Mouse (Mus musculus): ENCODE measurements around the gene Rpap3. TPM values are rescaled to one million over a fixed set of nuclear protein-coding genes. Genes with fewer than 3 reads are reported as not detected.
"Not testable (repeated sequence)": the region's sequence is repeated elsewhere in the genome, so short reads cannot be mapped to it uniquely, and the experiment has no call there.

Gene Rpap3
- polyA plus RNA-seq, 1 experiment from 2014 or later, result 32.9 TPM

GRCm38 (mm10) chr15:97674423-97674822, 31.2 kb downstream of the Rpap3 start:
- POLR2A ChIA-PET, result interaction anchor here (0.6 kb wide), 1 partner anchor 132 kb away, joined by 3 read pairs; no protein-coding TSS in a partner anchor
- DNase-seq (ENCODE audit: low read depth, low spot score) (no peak), ATAC-seq (no peak)
- CTCF ChIA-PET, result no interaction called here
- in situ Hi-C loops (cut with MboI; ENCODE audit: low pct_unique_long_range_greater_than_20kb), result loop anchor here (25.0 kb wide), 1 partner anchor 712 kb away; no protein-coding TSS in a partner anchor
- no peak for TF ChIP-seq CTCF (IDR thresholded peaks at IDR 0.05)
- no peaks in the 10 kb centered on the region for H3K27me3 ChIP-seq

DNA sequence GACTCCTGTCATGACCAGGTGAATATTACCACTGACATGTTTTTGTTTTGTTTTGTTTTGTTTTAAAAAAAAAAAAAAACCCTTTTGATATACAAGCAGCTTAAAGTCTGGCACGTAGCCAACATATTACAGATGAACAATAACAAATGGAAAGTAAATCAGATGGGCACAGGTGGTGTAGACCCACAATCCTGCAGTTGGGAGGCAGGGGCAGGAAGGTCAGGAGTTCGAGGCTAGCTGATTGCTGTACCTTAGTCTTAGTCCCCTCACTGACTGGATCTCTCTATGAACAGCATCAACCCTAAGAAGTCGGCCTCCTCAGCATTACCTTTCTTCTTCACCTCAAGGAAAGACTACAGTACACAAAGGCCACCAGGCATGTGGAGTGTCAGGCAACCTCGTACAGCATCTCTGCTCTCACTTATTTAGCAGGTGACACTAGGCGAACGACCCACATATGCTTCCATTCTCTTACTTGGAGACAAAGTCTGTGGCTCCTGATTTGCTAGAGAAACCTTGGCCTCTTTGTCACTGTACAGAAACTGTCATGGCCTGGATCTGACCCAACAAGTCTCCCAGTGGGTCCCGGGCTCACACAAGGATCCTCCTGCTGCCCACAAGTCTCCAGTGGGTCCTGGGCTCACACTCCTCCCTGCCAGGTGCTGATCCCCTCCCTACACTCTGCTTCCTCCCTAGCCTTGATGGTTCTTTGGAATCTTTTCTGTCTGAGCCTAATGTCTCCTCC, 32.2 kb downstream of the Rpap3 start:
- DNase-seq (ENCODE audit: low read depth, low spot score) (no peak), ATAC-seq (no peak)
- POLR2A ChIA-PET, result interaction anchor here (0.6 kb wide), 1 partner anchor 133 kb away, joined by 3 read pairs; no protein-coding TSS in a partner anchor
- TF ChIP-seq CTCF (IDR thresholded peaks at IDR 0.05), result no peak
- in situ Hi-C loops (cut with MboI; ENCODE audit: low pct_unique_long_range_greater_than_20kb), result loop anchor here (25.0 kb wide), 1 partner anchor 711 kb away; no protein-coding TSS in a partner anchor
- CTCF ChIA-PET, result interaction anchor here (1.3 kb wide), 1 partner anchor 9 kb away, joined by 7 read pairs; no protein-coding TSS in a partner anchor
- no peaks in the 10 kb centered on the region for H3K27me3 ChIP-seq

DNA sequence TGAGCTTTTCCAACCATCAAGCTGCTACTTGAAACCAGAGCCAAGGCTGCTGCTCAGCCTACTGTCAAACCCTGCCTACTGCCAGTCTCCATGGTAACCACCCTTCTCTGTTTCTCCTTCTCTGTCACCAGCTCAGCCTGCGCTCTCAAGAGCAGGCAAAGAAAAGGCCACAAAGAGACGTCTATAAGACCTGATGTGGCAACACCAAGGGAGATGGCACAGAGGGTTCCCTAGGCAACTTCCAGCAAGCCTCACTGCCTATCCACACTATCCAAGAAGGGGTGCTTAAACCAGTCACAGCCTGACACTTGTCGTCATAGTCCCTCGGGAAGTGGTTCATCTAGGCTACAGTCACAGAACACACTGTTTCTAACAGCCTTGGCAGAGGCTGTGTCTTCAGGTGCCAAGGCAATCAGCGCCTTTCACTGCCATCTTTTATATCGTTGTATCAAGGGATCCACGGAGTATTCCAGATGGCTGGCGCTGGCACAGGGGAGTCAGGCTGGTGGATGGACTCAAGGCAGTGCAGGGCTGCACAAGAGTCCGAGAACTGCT, 33.3 kb downstream of the Rpap3 start:
- ChIA-PET POLR2A (no interaction called here), CTCF (no interaction called here)
- H3K27me3 ChIP-seq, result no peaks in the 10 kb centered on the region
- in situ Hi-C loops (cut with MboI; ENCODE audit: low pct_unique_long_range_greater_than_20kb), result loop anchor here (25.0 kb wide), 1 partner anchor 710 kb away; no protein-coding TSS in a partner anchor
- no peak for DNase-seq (ENCODE audit: low read depth, low spot score)
- no peak for ATAC-seq
- TF ChIP-seq CTCF (IDR thresholded peaks at IDR 0.05), result no peak

GRCm38 (mm10) chr15:97670554-97670953, 35.1 kb downstream of the Rpap3 start:
- ATAC-seq (no peak), DNase-seq (ENCODE audit: low read depth, low spot score) (no peak)
- in situ Hi-C loops (cut with MboI; ENCODE audit: low pct_unique_long_range_greater_than_20kb), result loop anchor here (25.0 kb wide), 1 partner anchor 708 kb away; no protein-coding TSS in a partner anchor
- POLR2A ChIA-PET, result no interaction called here
- H3K27me3 ChIP-seq, result no peaks in the 10 kb centered on the region
- no peak for TF ChIP-seq CTCF (IDR thresholded peaks at IDR 0.05)
- CTCF ChIA-PET, result interaction anchor here (2.9 kb wide), 1 partner anchor 179 kb away, joined by 7 read pairs; no protein-coding TSS in a partner anchor

DNA sequence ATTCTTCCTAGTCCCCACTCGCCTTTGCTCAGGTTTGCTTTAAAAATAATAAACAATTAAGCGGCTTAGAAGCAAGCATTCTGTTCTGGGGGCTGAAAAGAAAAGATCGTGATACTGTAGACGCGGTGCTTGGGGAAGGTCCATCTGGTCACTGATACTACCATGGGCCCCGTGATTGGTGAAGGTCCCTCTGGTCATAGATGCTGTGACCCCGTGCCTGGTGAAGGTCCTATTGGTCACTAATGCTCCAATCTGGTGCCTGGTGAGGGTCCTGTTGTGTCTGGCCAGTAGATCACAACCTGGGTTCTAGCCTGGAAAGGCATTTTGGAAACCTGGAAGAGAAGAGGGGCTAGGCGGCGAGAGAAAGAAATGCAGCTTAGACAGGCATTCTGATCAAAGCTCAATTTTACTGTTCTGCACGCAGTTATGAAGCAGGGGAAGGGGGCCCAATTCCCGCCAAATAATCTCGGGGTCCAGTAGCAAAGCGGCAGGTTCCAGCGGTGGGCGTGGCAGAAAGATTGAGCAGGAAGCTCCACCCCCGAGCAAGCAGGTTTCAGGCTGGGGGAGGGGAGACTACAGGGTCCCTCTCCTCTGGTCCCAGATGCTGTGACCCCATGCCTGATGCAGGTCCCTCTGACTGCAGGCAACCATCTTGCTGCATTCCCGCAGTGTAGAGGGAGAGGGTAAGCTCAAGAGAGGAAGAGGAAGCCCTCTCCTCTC, 37.3 kb downstream of the Rpap3 start:
- in situ Hi-C loops (cut with MboI; ENCODE audit: low pct_unique_long_range_greater_than_20kb), result loop anchor here (5.0 to 25.0 kb wide), 3 partner anchors 431 to 706 kb away; no protein-coding TSS in a partner anchor
- CTCF ChIA-PET, result interaction anchor here (0.8 to 3.8 kb wide), 7 partner anchors 9 to 182 kb away, joined by 3 to 25 read pairs (median 7); no protein-coding TSS in a partner anchor
- POLR2A ChIA-PET, result interaction anchor here (1.2 to 1.4 kb wide), 2 partner anchors 8 to 11 kb away, joined by 3 to 4 read pairs; no protein-coding TSS in a partner anchor
- DNase-seq (ENCODE audit: low read depth, low spot score); ATAC-seq; H3K27me3 ChIP-seq: not testable (repeated sequence)

- peak; percentile 95 for TF ChIP-seq CTCF (IDR thresholded peaks at IDR 0.05)
- ATAC-seq (no peak), DNase-seq (ENCODE audit: low read depth, low spot score) (peak; percentile 44)
- ChIA-PET POLR2A (interaction anchor here (1.2 to 1.4 kb wide), 2 partner anchors 9 to 12 kb away, joined by 3 to 4 read pairs; no protein-coding TSS in a partner anchor), CTCF (interaction anchor here (0.8 to 3.8 kb wide), 9 partner anchors 10 to 468 kb away, joined by 3 to 25 read pairs (median 6); no protein-coding TSS in a partner anchor)
- no peaks in the 10 kb centered on the region for H3K27me3 ChIP-seq
- in situ Hi-C loops (cut with MboI; ENCODE audit: low pct_unique_long_range_greater_than_20kb), result loop anchor here (5.0 to 25.0 kb wide), 3 partner anchors 430 to 705 kb away; no protein-coding TSS in a partner anchor
Measured at GRCm38 (mm10) chr15:97667437-97667836, 38.2 kb downstream of the Rpap3 start.

- no peak for TF ChIP-seq CTCF (IDR thresholded peaks at IDR 0.05)
- ChIA-PET POLR2A (no interaction called here), CTCF (interaction anchor here (1.0 to 3.8 kb wide), 10 partner anchors 11 to 475 kb away, joined by 3 to 25 read pairs (median 6); no protein-coding TSS in a partner anchor)
- no peaks in the 10 kb centered on the region for H3K27me3 ChIP-seq
- DNase-seq (ENCODE audit: low read depth, low spot score), result no peak
- in situ Hi-C loops (cut with MboI; ENCODE audit: low pct_unique_long_range_greater_than_20kb), result loop anchor here (5.0 to 25.0 kb wide), 3 partner anchors 429 to 704 kb away; no protein-coding TSS in a partner anchor
- no peak for ATAC-seq
Measured at GRCm38 (mm10) chr15:97666457-97666770, 39.2 kb downstream of the Rpap3 start.

GRCm38 (mm10) chr15:97665770-97666456, 39.7 kb downstream of the Rpap3 start:
- ATAC-seq, result no peak

GRCm38 (mm10) chr15:97664981-97665668, 40.5 kb downstream of the Rpap3 start:
- CTCF ChIA-PET, result interaction anchor here (0.6 to 3.8 kb wide), 13 partner anchors 8 to 1139 kb away, joined by 3 to 25 read pairs (median 7); partner anchors contain the start of gene Tmem106c
- POLR2A ChIA-PET, result interaction anchor here (0.7 kb wide), 1 partner anchor 320 kb away, joined by 3 read pairs; no protein-coding TSS in a partner anchor
- in situ Hi-C loops (cut with MboI; ENCODE audit: low pct_unique_long_range_greater_than_20kb), result loop anchor here (5.0 to 25.0 kb wide), 3 partner anchors 428 to 703 kb away; no protein-coding TSS in a partner anchor
- DNase-seq (ENCODE audit: low read depth, low spot score) (no peak), ATAC-seq (no peak)
- peak; percentile 92 for TF ChIP-seq CTCF (IDR thresholded peaks at IDR 0.05)
- H3K27me3 ChIP-seq, result no peaks in the 10 kb centered on the region

More at GRCm38 (mm10) chr15:97665770-97666456, 39.7 kb downstream of the Rpap3 start:
- DNase-seq (ENCODE audit: low read depth, low spot score), result no peak
- POLR2A ChIA-PET, result no interaction called here
- in situ Hi-C loops (cut with MboI; ENCODE audit: low pct_unique_long_range_greater_than_20kb), result loop anchor here (5.0 to 25.0 kb wide), 3 partner anchors 429 to 704 kb away; no protein-coding TSS in a partner anchor
- no peak for TF ChIP-seq CTCF (IDR thresholded peaks at IDR 0.05)
- no peaks in the 10 kb centered on the region for H3K27me3 ChIP-seq
- CTCF ChIA-PET, result interaction anchor here (0.6 to 3.8 kb wide), 12 partner anchors 11 to 1140 kb away, joined by 3 to 25 read pairs (median 5); partner anchors contain the start of gene Tmem106c

All from Patski (cell line).